In the genomic region with DNA sequence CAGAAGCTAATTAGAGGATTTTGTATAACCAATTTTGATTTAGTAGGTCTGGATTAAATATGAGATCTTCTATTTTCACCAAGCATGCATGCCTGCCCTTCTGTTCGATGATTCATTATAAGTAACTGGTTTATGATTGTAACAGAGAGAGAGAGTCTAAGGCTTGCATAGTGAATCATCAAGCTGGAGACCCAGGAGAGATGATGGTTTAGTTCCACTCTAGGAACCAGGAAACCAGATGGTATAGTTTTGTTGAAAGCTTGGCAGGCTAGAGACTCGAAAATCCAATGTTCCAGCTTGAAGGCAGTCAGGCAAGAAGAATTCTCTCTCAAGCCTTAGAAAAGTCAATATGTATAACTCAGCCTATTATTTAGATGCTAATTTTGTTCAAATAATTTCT, we compare ENCODE assay signal across 20 mouse cellular contexts.
DNase-seq lines count a peak whose midpoint lies in the region; ATAC-seq and TF ChIP-seq lines count a peak whose summit lies in the region.
"Had no signal": no experiment of that assay in that cellular context is flagged by ENCODE, and none has a peak within 500 bp of the region (broad histone marks: within the 10 kb centered on the region; RNA-seq: fewer than 3 reads in every experiment).

No protein-coding gene starts in this region.

- 63% methylated on average over 2 of the region's 2 CpGs for WGBS in hindbrain, postnatal 0 days
- 81% methylated on average over 2 of the region's 2 CpGs for WGBS in hindbrain, embryonic 12.5 days

- H3K27ac ChIP-seq in hindbrain, postnatal 0 days: no peak overlapping the region
- no peak overlapping the region for H3K27ac ChIP-seq in hindbrain, embryonic 12.5 days
- H3K27ac ChIP-seq: forebrain, embryonic 15.5 days; intestine, embryonic 15.5 days; limb, embryonic 15.5 days; liver, embryonic 15.5 days; macrophage; midbrain, embryonic 12.5 days; neural tube, embryonic 13.5 days had no signal

- no peak overlapping the region for H3K4me2 ChIP-seq in hindbrain, postnatal 0 days (ENCODE audit: low read depth, low read length)
- H3K4me2 ChIP-seq in hindbrain, embryonic 12.5 days (replicated peaks): no peak overlapping the region
- H3K4me2 ChIP-seq: forebrain, embryonic 15.5 days; heart, embryonic 11.5 days; intestine, embryonic 15.5 days; limb, embryonic 15.5 days; liver, embryonic 15.5 days; midbrain, embryonic 12.5 days; neural tube, embryonic 13.5 days had no signal

- H3K36me3 ChIP-seq in hindbrain, postnatal 0 days (ENCODE audit: insufficient read depth, low read length): no peaks in the 10 kb centered on the region
- no peaks in the 10 kb centered on the region for H3K36me3 ChIP-seq in hindbrain, embryonic 12.5 days
- H3K36me3 ChIP-seq: forebrain, embryonic 15.5 days; intestine, embryonic 15.5 days; limb, embryonic 15.5 days; liver, embryonic 15.5 days; midbrain, embryonic 12.5 days; neural tube, embryonic 13.5 days had no signal

- no peaks in the 10 kb centered on the region for H3K4me1 ChIP-seq in hindbrain, postnatal 0 days (ENCODE audit: insufficient read depth, low read length)
- H3K4me1 ChIP-seq in hindbrain, embryonic 12.5 days: no peaks in the 10 kb centered on the region
- H3K4me1 ChIP-seq: forebrain, embryonic 15.5 days; intestine, embryonic 15.5 days; limb, embryonic 15.5 days; liver, embryonic 15.5 days; midbrain, embryonic 12.5 days had no signal

- peak; percentile 65 for DNase-seq in hindbrain, postnatal 0 days (ENCODE audit: low spot score)
- DNase-seq in 3T3-L1 (ENCODE audit: low read depth, low spot score): peak; percentile 73
- DNase-seq in Muller cell, postnatal 12 days (ENCODE audit: inconsistent ontology term): peak; percentile 84
- DNase-seq in layer of hippocampus, adult 8-10 months (ENCODE audit: low spot score in 2 of 2): peak; percentile 24 to 46
- DNase-seq in ovary, postnatal 10 days (ENCODE audit: low spot score): no peak
- no peak for DNase-seq in thymus, postnatal 0 days (ENCODE audit: low spot score)
- DNase-seq: adrenal gland, postnatal 25 days; cerebellum, adult 8-10 months; heart, postnatal 10 days; spleen, adult 18-20 months; thymus, adult 18-20 months had no signal

- H3K27me3 ChIP-seq in hindbrain, postnatal 0 days (ENCODE audit: insufficient read depth, low read length): no peaks in the 10 kb centered on the region
- no peaks in the 10 kb centered on the region for H3K27me3 ChIP-seq in hindbrain, embryonic 12.5 days
- H3K27me3 ChIP-seq: forebrain, embryonic 15.5 days; intestine, embryonic 15.5 days; limb, embryonic 15.5 days; liver, embryonic 15.5 days; midbrain, embryonic 12.5 days; neural tube, embryonic 13.5 days had no signal

- TF ChIP-seq CTCF in hindbrain, postnatal 0 days (IDR thresholded peaks at IDR 0.05; ENCODE audit: low read depth): no peak

- no peaks in the 10 kb centered on the region for H3K9me3 ChIP-seq in hindbrain, postnatal 0 days (ENCODE audit: low read length)
- H3K9me3 ChIP-seq in hindbrain, embryonic 12.5 days (replicated peaks): no peaks in the 10 kb centered on the region
- H3K9me3 ChIP-seq: forebrain, embryonic 15.5 days; intestine, embryonic 15.5 days; limb, embryonic 15.5 days; liver, embryonic 15.5 days; midbrain, embryonic 12.5 days; neural tube, embryonic 13.5 days had no signal

- H3K4me3 ChIP-seq in hindbrain, postnatal 0 days (ENCODE audit: low read length): no peak overlapping the region
- no peak overlapping the region for H3K4me3 ChIP-seq in hindbrain, embryonic 12.5 days
- H3K4me3 ChIP-seq: forebrain, embryonic 15.5 days; intestine, embryonic 15.5 days; limb, embryonic 15.5 days; liver, embryonic 15.5 days; midbrain, embryonic 12.5 days; neural tube, embryonic 13.5 days had no signal

- peak; percentile 63; the same call in 1 of the 2 replicates for ATAC-seq in hindbrain, postnatal 0 days
- no peak for ATAC-seq in hindbrain, embryonic 12.5 days (ENCODE audit: low FRiP score)
- ATAC-seq: forebrain, embryonic 15.5 days; intestine, embryonic 15.5 days had no signal

- H3K9ac ChIP-seq in hindbrain, postnatal 0 days (replicated peaks; ENCODE audit: low read length): no peak overlapping the region
- H3K9ac ChIP-seq in hindbrain, embryonic 12.5 days: no peak overlapping the region
- H3K9ac ChIP-seq: forebrain, embryonic 15.5 days; intestine, embryonic 15.5 days; limb, embryonic 15.5 days; liver, embryonic 15.5 days; midbrain, embryonic 12.5 days; neural tube, embryonic 13.5 days had no signal

Comparison
In these comparisons a context has a peak if more than half of its experiments do, and no peak if none do; other contexts are left out.
1. DNase-seq: peak in hindbrain, postnatal 0 days (single experiment), 3T3-L1 (single experiment), Muller cell, postnatal 12 days (single experiment) and layer of hippocampus, adult 8-10 months (2 of 2); none in ovary, postnatal 10 days (single experiment) and thymus, postnatal 0 days (single experiment).